18 mouse cellular contexts compared by ENCODE assay signal in genomic region chr13:17288377-17288776, GRCm38 (mm10).
"Had no signal": no experiment of that assay in that cellular context is flagged by ENCODE, and none has a peak within 500 bp of the region (broad histone marks: within the 10 kb centered on the region; RNA-seq: fewer than 3 reads in every experiment).

No protein-coding gene starts in this region.

- H3K27ac ChIP-seq: liver, embryonic 13.5 days; liver, embryonic 15.5 days; lung, embryonic 15.5 days; macrophage; neural tube, embryonic 12.5 days; stomach, embryonic 15.5 days; stomach, postnatal 0 days had no signal

- ATAC-seq: liver, postnatal 0 days; lung, postnatal 0 days had no signal

- H3K4me2 ChIP-seq: liver, embryonic 11.5 days; liver, embryonic 13.5 days; liver, embryonic 15.5 days; lung, embryonic 15.5 days; neural tube, embryonic 12.5 days; stomach, embryonic 15.5 days had no signal

- DNase-seq: liver, embryonic 13.5 days; liver, postnatal 0 days; lung, adult 2 months; lung, postnatal 14 days; lung, postnatal 36 days; right cerebral cortex, postnatal 14 days; thymus, adult 2 months; thymus, postnatal 25 days; thymus, postnatal 4 days had no signal

- H3K27me3 ChIP-seq: liver, embryonic 13.5 days; liver, embryonic 15.5 days; lung, embryonic 15.5 days; megakaryocyte, embryonic 14.5 days; neural tube, embryonic 12.5 days; stomach, embryonic 15.5 days had no signal

- H3K36me3 ChIP-seq: liver, embryonic 13.5 days; liver, embryonic 15.5 days; lung, embryonic 15.5 days; neural tube, embryonic 12.5 days; stomach, embryonic 15.5 days had no signal

- H3K4me1 ChIP-seq: liver, embryonic 13.5 days; liver, embryonic 15.5 days; megakaryocyte, embryonic 14.5 days; neural tube, embryonic 12.5 days had no signal

- H3K9me3 ChIP-seq: liver, embryonic 13.5 days; liver, embryonic 15.5 days; lung, embryonic 15.5 days; megakaryocyte, embryonic 14.5 days; neural tube, embryonic 12.5 days; stomach, embryonic 15.5 days had no signal

- H3K4me3 ChIP-seq: liver, embryonic 13.5 days; liver, embryonic 15.5 days; lung, embryonic 15.5 days; megakaryocyte, embryonic 14.5 days; neural tube, embryonic 12.5 days; stomach, embryonic 15.5 days had no signal

- H3K9ac ChIP-seq: liver, embryonic 13.5 days; liver, embryonic 15.5 days; liver, postnatal 0 days; lung, embryonic 15.5 days; neural tube, embryonic 12.5 days; stomach, embryonic 15.5 days had no signal
